Mouse (Mus musculus) right cerebral cortex, postnatal 25 days (tissue): ENCODE measurements at regions not wholly inside any gene's neighbourhood (a gene's known extent, or its start where the extent isn't known, plus 50 kb on each side); places are given as distances from the start of the nearest gene placed in this dataset.

Experiments used
- DNase-seq: peaks from one replicate; pipeline ENCODE4 v3.0.0; 2022

DNA sequence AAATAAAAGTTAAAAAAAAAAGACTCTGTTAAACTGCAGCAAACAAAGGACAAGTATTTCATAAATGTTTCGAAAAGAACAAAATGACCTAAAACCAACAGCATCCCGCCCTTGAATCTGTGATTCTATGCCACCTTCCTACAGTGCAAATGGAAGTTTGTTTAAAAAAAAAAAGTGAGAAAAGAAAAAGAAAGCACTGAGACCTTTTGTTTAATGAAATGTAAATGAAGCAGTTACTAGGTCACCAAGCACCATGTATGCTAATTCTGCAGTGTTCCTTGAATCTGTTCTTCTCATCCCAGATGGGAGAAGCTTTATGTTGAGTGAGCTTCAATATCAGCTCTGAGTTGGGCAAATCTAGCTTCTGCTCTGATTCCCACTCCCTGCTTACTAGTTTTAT lies 64.8 kb downstream of the Dnajb9 start:
- no peak for DNase-seq

DNA sequence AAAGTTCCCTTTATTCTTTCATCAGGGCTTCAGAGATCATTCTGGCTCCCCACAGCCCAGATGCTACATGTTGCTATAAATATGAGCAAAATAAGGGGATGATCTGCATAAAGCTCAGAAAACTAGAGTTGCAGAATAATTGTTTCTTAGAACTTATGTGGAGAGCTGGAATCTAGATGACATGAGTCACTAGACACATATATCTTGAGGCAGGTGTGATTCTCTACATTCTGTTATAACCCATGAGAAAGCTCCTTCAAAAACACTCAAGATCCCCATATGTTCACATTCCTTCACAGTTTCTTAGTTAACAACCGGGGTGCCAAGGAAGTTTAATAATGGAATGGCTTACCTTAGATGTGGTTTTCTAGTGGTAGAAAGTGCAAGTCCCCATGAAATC lies 71.1 kb downstream of the Dnajb9 start:
- no peak for DNase-seq

DNA sequence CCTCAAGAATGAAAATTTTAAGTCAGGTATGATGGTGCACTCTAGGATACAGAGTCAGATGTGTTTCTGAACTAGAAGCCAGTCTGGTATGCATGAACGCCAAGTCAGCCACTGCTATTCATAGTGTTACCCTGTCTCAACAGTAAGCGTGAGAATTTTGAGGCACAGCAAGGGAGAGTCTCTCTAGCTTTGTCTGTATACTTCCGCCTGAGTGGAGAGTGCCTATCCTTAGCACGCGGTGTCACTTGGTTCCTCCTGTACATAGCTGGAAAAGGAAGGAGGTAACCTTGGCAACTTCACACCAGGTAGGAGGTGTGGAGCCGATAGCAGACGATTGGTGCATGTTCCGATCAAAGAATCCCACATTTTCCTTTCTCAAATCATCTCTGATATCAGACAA lies 81.3 kb downstream of the Dnajb9 start:
- DNase-seq, result no peak

DNA sequence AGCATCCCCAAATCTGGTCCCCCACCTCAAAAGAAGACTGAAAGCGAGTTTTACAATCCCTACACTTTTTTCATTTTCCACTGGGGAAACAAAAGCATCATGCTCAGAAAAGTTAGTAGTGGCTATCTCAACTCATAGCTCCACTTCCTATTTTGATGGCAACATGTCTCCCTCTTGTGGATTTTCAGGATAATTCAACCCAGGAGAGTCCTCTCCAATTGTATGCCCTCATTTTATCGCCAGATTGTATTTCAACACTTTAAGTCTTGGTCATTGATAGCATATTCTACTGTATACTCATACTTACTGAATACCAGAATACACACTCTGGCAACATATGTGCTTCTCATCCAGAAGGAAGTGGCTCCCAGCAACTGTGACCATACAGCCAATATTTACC lies 105.0 kb downstream of the Dnajb9 start:
- no peak for DNase-seq

DNA sequence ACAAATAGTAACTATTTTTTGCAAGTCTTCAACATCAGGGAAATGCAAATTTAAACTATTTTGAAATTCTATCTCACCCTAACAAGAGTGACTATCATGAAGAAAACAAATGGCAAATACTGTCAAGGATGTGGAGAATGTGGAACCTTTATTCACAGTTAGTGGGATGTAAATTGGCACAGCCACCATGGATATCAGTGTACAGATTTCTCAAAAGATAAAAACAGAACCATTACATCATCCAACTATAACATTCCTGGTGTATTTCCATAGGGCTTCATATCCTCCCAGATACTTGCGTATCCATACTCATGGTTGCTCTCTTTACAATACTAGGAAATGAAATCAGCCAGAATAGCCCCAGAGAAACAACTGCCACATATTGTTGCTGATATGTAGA lies 110.9 kb downstream of the Dnajb9 start:
- DNase-seq, result no peak

DNA sequence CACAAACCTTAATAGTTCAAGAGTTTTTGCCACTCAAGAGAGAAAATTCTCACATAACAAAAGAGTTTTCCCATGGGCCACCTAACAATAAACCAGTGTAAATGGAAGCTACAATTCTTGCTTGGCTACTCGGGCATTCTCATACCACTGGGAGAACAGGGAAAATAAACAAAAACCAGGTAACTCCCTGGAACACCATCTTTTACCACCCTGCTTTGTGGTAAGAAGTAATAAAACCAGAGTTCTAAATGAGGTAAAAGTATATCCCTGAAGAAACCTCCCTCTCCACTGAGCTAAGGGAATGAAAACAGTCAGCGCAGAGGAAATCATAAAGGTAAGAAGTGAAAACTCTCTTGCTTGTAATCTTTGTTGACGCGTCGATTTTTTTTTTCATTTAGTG lies 138.4 kb downstream of the Dnajb9 start:
- no peak for DNase-seq

DNA sequence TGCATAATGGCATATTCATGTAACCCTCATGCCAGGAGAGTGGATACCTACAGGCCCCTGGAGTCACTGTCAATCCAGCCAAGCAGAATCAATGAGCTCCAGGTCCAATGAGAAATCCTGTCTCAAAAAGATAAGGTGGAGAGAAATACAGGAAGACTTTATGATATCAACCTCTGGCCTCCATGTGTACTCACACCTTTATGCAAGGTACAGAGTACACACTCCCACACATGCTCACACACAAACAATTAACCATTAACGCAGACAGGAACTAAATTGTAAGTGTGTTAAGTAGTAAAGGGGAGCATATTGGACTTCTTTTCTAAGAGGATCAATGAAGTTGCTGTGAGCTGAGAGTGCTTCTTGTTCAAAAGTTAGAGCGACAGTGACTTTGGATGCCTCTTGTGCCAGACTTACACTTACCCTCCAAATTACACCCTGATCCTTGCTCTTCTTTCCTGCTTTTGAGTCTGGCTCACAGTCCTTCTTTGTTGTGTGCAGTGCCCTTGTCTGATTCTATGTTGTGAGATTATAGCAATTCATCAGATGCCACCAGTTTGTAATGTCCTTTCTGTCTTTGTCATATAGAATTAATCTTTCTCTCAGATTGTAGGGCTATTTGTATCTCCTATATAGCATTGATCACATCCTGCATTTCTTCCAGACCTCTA lies 153.5 kb downstream of the Dnajb9 start:
- DNase-seq, result no peak

DNA sequence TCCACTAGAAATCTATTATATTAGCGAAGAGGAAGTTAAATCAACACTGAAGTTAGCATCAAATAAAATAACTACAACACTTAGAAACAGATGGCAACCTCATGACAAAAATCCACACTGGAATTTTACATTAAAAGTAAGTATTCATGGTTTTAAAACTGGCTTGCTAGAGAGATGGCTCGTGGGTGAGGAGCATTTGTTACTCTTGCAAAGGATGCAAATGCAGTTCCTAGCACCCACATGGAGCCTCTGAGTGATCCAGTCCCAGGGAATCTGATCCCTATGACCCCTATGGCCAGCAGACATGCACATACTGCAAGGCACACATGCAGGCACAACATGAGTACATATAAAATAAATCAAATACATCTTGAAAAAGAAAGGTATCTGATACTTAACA lies 164.3 kb downstream of the Dnajb9 start:
- no peak for DNase-seq

DNA sequence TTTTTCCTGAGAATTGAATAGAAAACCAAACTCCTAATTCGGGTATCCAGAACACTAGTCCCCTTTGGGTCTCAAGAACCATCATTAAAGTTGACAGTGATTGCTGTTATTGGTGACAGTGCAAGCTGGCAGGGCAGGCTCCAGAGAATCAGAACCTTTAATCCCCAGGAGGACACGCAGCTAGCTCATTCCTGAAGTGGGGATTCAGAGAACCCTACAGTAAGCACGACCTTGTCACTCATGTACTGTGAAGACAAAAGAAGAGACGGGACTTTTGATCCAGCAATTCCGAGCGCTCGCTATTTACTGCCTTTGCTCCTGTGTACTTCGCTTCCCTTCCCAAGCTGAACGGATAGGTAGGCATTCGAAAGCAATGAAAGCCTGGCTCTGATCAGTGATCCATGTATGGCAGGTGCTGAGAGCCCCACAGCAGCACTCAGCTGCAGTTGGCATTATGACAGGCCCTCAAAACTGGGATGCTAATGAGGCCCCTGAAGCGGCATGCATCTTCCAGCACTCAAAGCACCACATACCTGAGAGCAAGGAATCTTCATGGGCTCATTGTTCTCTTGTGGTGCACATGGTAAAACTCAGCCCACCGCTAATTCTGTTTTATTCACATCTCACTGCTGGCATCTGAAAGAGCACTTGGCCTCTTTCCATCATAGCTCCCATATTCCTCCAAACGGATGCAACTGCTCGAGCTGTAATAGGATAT lies 165.6 kb downstream of the Dnajb9 start:
- peak; percentile 5 for DNase-seq

DNA sequence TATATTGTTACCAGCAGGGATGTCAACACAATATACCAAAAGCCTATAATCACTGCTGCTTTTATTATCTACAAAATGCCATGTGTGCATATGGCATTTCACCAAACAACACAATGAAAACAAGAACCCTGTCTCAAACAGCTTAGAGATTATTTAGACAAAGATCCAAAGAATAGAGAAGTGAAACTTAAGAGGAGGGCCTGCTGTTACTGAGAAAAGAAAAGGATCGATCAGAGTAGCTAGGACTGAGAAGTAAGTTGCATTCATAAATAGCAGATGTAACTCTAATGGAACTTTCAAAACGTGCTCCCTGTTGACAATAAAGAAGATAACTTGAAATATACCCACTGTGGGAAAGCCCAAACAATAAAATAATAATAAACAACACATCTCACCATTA lies 203.3 kb downstream of the Dnajb9 start:
- no peak for DNase-seq

DNA sequence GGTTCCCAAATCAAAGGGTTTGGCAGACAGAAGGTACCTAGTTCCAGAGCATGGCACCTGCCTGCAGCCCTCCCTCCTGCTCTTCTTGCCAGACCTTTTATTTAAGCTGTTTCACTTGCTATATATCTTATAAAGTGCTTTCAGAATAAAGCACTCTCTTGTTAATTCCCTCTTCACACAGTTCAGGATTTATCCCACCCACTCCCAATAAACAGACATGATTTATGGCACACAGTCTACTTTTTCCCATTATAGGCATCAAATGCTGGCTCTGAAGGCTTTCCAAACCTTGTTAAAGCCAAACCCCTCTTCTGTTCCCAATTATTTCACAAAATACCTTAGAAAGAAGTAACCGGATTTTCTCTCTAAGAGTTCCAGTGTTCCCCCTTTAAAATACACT lies 226.6 kb downstream of the Dnajb9 start:
- no peak for DNase-seq

DNA sequence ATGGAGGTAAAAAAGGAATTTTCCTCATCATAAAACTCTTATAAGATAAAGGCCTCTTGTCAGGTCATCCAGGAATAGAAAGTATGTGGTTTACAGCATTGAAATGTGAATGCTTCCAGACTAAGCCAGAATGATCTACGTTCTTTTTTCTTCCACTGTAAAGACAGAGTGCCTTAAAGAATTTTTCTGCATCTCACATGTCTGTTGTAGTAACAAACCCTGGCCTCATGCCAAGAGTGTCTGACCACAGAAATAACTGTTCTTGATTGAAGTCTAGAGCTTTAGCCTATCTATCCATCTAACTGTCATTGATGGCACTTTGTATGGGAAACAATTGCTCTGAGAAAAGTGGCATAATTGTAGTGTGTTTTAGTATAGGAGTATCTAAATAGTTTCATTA lies 246.2 kb downstream of the Dnajb9 start:
- no peak for DNase-seq

DNA sequence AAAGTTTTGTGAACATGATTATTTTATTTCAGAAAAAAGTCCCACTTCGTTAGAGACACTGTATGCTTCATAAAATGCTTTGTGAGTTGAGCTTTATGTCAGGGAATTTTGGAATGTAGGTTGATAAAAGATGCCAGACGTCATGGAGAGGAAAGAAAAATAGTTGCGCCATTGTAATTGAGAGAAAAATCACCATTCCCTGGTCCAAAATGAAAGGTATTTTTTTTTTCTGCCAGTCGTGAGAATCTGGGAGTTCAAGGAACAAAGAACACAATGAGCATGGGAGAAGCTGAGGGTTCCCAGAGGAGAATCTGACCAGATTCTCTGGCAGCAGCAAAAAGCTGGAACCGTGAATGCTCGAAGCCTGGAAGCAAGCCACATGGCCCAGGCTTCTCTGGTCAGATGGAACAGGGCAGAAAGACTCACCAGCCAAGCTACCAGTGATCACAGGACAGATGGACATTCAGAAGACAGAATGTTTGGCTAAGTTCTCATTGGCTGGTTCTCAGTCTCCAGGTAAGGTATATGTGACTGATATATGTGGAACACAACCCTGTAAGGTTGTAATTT lies 247.5 kb downstream of the Dnajb9 start:
- DNase-seq, result peak; percentile 11

DNA sequence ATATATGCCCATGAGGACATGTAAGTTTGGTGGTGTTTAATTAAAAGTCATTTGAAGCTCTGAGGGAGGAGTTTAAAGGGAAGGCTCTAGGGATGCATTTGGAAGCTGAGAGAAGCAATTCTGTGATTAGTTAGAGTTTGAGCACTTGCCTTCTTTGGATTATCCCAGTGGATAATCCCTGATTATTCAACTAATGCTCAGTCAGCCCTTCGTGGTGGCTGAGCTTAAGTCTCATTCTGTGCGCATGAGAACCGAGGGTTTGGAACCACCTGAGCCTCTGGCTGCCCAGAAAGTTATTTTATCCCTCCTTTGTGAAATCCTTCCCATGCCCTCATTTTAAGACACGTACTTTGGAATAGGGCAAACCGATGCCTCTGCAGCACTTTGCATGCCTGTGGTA lies 285.9 kb downstream of the Dnajb9 start:
- no peak for DNase-seq

DNA sequence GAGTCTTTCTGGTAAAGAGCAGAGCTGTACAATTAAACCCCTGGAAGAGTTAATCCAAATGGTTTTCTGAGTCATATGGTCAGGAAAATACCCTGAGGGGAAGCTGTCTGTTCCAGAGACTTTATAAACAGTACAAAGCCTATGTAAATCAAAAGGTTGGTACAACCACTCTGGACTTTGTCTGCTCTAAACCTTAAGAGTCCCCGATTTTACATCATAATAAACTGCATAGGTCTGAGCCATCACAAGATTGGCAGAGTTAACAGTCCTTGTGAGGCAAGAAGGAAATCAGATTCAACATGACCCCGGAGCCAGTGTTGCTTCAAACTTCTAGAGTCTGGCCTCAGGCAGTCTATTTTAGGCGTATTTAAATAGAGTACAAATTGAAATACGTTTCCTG lies 289.7 kb downstream of the Dnajb9 start:
- DNase-seq, result no peak

DNA sequence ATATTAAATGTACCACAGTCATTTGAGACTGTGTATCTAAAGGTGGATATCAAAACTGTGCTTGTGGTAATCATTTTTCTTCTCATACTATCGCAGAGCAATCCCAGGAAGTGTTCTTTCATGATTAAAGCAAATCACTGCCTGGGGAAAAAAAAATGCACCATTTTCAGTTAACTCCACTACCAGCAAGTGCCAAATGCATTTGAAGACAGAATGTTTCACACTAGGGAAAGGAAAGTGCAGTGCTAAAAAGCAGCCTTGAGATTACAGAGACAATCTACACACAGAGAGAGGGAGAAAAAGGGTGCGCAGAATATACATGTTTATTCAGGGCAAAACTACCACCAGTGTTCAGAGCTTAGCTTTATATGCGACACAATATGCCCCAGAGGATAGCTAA lies 291.0 kb downstream of the Dnajb9 start:
- DNase-seq, result no peak

DNA sequence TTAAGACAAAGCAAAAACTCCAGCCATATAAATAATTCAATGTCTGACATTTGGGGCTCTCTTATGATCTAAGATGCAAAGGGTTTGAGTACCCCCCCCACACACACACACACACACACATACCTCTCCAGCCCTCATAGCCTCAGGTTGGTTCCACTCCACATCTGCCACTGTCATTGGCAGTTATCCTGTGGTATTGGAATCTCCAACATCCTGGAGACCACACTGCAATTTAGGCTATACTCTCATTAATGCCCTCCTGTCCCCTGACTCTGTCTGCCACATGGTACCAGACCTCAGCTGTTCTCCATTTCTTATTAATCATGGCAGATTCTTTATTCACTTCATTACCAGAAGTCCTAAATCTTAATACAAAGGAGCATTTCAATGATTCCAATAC lies 293.3 kb downstream of the Dnajb9 start:
- no peak for DNase-seq

DNA sequence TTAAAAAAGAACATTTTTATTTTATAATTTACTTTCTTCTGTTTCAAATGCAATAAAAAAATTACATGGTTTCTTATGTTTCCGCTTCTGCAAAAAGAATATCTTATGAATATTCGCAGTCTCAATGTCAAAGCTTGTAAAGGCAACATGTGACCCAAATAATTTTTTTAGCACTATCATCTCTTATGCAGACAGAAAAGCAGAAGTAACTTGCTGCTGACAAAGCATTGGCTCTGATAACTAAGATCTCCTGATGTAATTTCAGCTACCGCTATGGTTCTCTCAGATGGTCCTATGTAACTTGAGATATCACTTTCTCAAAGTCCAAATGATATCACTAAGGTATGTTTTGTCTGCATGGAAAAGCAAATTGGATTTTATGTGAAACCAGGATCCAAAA lies 310.9 kb downstream of the Dnajb9 start:
- DNase-seq, result no peak

DNA sequence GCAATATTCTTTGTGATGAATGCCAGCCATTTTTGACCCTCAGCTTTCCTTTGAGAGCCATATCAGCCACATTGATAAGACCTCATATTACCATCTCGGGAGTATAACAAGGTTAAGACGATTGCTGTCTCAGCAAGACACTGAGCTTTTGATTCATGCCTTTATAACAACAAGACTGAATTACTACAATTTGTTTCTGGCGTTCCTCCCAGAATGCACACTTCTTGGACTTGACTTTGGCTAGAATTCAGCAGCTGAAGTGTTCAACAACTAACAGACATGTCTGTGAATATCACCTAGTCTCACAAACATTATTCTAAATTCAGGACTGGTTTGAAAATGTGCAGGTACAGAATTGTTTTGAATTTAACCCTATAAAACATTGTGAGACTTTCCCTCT lies 324.5 kb downstream of the Dnajb9 start:
- DNase-seq, result no peak

DNA sequence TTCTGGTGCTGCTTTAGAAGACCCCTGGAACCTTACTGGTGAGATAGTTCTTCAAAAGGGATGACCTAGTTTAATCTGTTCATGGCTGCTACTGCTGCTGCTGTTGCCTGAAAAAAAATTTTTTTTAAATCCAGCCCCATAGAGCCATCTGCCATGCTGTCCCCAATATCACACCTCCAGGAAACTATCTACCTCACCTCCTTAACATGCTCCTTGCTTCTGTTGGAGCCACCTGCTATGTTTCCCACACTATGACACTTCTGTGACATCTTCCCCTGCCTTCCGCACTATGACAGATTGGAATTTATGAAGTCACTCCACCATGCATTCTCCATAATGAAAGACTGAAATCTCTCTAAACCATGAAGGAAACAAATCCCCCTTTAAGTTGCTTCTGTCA lies 349.6 kb downstream of the Dnajb9 start:
- peak; percentile 11 for DNase-seq

DNA sequence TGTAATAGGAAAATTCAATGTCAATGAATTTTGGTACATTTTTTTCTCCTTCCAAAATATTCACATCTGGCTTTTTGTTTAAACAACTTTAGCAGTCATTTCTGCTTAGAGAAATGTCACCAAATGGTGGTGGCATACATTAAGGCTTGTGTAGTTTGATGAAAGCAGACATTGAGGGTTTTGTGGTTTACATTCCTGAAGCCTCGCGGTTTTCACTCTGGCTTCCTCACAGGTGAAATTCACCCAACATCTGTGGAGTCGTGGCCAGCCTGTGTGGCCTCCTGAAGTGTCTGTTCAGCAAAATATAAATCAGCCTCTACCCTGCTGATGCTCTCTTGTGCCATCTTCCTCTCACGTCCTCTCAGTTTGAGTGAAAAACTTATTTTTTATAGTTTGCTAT lies 353.8 kb downstream of the Dnajb9 start:
- DNase-seq, result no peak

DNA sequence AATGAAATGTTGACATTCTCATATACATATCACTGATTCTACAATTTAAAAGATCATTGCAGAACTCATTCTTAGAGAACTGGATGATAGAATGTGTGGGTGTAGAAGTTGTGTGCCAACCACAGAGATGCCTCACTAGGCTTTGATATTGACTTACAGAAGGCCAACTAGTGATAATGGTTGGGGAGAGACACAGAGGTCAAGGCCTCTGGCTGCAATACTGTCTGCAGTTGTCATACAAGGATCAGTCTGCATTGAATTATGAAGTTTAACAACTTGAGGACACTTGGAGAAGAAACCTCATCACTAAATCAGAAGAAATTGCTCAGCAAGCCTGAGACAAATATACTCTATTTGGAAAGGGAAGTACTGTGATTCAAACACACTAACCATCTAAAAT lies 357.9 kb downstream of the Dnajb9 start:
- DNase-seq, result no peak

DNA sequence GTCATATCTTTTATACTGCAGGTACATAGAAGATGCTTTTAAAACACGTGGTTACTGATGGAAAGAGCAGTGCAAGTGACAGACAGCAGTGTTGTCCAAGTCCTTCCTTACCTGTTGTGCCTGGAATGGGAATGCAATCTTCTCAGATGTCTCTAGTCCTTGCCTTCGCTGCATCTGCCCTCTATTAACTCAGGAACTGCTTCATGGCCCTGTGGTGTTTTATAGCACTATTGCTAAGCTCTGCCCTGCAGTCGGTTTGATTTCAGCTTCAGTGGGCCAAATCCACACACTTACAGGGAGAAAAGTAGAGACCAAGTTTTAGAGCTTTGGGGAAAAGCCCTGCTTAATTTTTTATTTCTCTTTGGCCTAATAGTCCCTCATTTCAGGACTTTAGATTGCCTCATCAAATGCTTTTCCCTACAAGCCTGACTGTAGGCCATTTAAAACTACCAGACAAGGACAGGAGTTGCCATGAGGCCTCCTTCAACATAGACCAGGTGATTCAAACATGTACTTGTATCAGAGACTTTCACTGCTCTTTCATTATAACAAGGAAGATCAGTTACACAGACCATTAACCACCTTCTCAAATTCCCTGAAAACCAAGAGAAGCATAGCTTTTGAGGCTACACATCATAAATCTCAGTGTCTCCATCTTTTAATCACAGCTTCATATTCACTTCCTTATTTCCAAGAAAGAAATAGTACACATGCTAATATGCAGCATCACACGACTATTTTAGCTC lies 358.7 kb downstream of the Dnajb9 start:
- no peak for DNase-seq
